ENCODE assay signal across 9 mouse cellular contexts in the genomic region with DNA sequence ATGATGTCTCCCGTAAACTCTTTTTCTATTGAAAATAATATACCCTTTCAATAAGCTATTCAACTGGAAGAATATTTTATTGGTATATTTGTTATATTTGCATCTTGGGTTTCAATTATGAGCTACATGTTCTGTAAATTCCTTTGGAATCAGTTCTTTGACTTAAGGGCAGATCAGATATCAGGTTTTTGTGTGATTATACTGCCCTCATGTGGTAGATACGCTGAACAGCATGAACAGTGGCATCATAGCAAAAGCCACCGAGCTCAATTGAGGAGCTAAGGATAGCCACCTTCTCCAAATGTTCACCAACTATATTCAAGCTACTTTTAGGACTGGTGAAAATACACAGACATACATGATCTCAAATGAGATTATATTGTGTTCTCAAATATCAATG. TPM values are rescaled to one million over a fixed set of nuclear protein-coding genes. Genes with fewer than 3 reads are reported as not detected.
DNase-seq lines count a peak whose midpoint lies in the region; ATAC-seq and TF ChIP-seq lines count a peak whose summit lies in the region.
"Had no signal": no experiment of that assay in that cellular context is flagged by ENCODE, and none has a peak within 500 bp of the region (broad histone marks: within the 10 kb centered on the region; RNA-seq: fewer than 3 reads in every experiment).

No protein-coding gene starts in this region.

- no peak overlapping the region for H3K9ac ChIP-seq in heart, adult 2 months (ENCODE audit: low read depth, low read length)
- no peak overlapping the region for H3K9ac ChIP-seq in forebrain, embryonic 13.5 days
- H3K9ac ChIP-seq: limb, embryonic 12.5 days had no signal

- H3K9me3 ChIP-seq in heart, embryonic 10.5 days, result no peaks in the 10 kb centered on the region
- no peaks in the 10 kb centered on the region for H3K9me3 ChIP-seq in forebrain, embryonic 13.5 days (replicated peaks)
- H3K9me3 ChIP-seq: limb, embryonic 12.5 days had no signal

- WGBS in heart, adult 2 months, result 37% methylated on average over 3 of the region's 3 CpGs
- WGBS in heart, embryonic 10.5 days, result 42% methylated on average over 3 of the region's 3 CpGs
- 44% methylated on average over 3 of the region's 3 CpGs for WGBS in forebrain, embryonic 13.5 days

- no peaks in the 10 kb centered on the region for H3K27me3 ChIP-seq in heart, adult 2 months (ENCODE audit: control insufficient read depth, insufficient read depth, low read length)
- no peaks in the 10 kb centered on the region for H3K27me3 ChIP-seq in heart, embryonic 10.5 days (ENCODE audit: insufficient read depth, poor library complexity, severe bottlenecking)
- H3K27me3 ChIP-seq in forebrain, embryonic 13.5 days, result no peaks in the 10 kb centered on the region
- H3K27me3 ChIP-seq: limb, embryonic 12.5 days had no signal

- no peak for TF ChIP-seq EP300 in heart, adult 2 months (IDR thresholded peaks at IDR 0.05; ENCODE audit: insufficient read depth, low read depth, low read length)

- H3K79me2 ChIP-seq in heart, adult 2 months (replicated peaks; ENCODE audit: control insufficient read depth, insufficient read depth, low read length), result no peaks in the 10 kb centered on the region

- no peak for DNase-seq in heart, adult 2 months
- no peak for DNase-seq in heart, embryonic 10.5 days (ENCODE audit: low spot score)
- DNase-seq in right cerebral cortex, postnatal 10 days (ENCODE audit: low spot score in 2 of 2), result peak; percentile 30 to 33
- no peak for DNase-seq in right cerebral cortex, postnatal 25 days
- no peak for DNase-seq in thymus, postnatal 14 days
- DNase-seq in spleen, postnatal 10 days (ENCODE audit: low spot score in 2 of 2), result no peak

- no peaks in the 10 kb centered on the region for H3K36me3 ChIP-seq in heart, adult 2 months (ENCODE audit: control insufficient read depth, insufficient read depth, low read length)
- no peaks in the 10 kb centered on the region for H3K36me3 ChIP-seq in heart, embryonic 10.5 days
- no peaks in the 10 kb centered on the region for H3K36me3 ChIP-seq in forebrain, embryonic 13.5 days (ENCODE audit: poor library complexity, severe bottlenecking)
- H3K36me3 ChIP-seq: limb, embryonic 12.5 days had no signal

- intact Hi-C loops in heart, adult 2 months (cut with DNase I), result loop anchor here (1.0 kb wide), 1 partner anchor 433 kb away; no protein-coding TSS in a partner anchor

- H3K27ac ChIP-seq in heart, adult 2 months, result no peak overlapping the region
- H3K27ac ChIP-seq in heart, embryonic 10.5 days, result no peak overlapping the region
- H3K27ac ChIP-seq in forebrain, embryonic 13.5 days, result no peak overlapping the region
- H3K27ac ChIP-seq: limb, embryonic 12.5 days had no signal

- H3K4me3 ChIP-seq in heart, adult 2 months, result no peak overlapping the region
- no peak overlapping the region for H3K4me3 ChIP-seq in heart, embryonic 10.5 days
- H3K4me3 ChIP-seq in forebrain, embryonic 13.5 days, result no peak overlapping the region
- H3K4me3 ChIP-seq: limb, embryonic 12.5 days had no signal

- H3K4me1 ChIP-seq in heart, adult 2 months (ENCODE audit: control insufficient read depth, insufficient read depth, low read length), result no peaks in the 10 kb centered on the region
- no peaks in the 10 kb centered on the region for H3K4me1 ChIP-seq in heart, embryonic 10.5 days
- H3K4me1 ChIP-seq in forebrain, embryonic 13.5 days, result no peaks in the 10 kb centered on the region
- H3K4me1 ChIP-seq: limb, embryonic 12.5 days had no signal

- ATAC-seq in forebrain, embryonic 13.5 days, result peak; percentile 87
- ATAC-seq in megakaryocyte progenitor cell, adult 5-6 weeks (replicated peaks; ENCODE audit: poor library complexity), result peak; percentile 99

- TF ChIP-seq CTCF in heart, adult 2 months (IDR thresholded peaks at IDR 0.05), result peak; percentile 79

- H3K4me2 ChIP-seq in forebrain, embryonic 13.5 days, result no peak overlapping the region
- H3K4me2 ChIP-seq: limb, embryonic 12.5 days had no signal

- TF ChIP-seq POLR2A in heart, adult 2 months (IDR thresholded peaks at IDR 0.05; ENCODE audit: insufficient read depth, low read depth, low read length), result no peak

RNA-seq across cellular contexts. Expression of a gene that starts 52.7 kb away (rescaled TPM):
- total RNA-seq in heart, adult 2 months (2021), result not detected
- polyA plus RNA-seq in heart, adult 2 months (2012; rRNA removed), result not detected in 2 replicates
- not detected in 2 replicates for polyA plus RNA-seq in heart, embryonic 10.5 days (2016; fragmentation: Nextera tagmentation; extraction: Ambion mirVana)
- polyA plus RNA-seq in forebrain, embryonic 13.5 days (2015; fragmentation: Nextera tagmentation; extraction: Ambion mirVana), result not detected in 2 replicates
- total RNA-seq in megakaryocyte progenitor cell, adult 5-6 weeks (2015), result not detected in 2 replicates
- total RNA-seq in megakaryocyte progenitor cell, adult 5-6 weeks (2017), result not detected in 2 replicates
- polyA plus RNA-seq: limb, embryonic 12.5 days had no signal

Comparison
In these comparisons a context has a peak if more than half of its experiments do, and no peak if none do; other contexts are left out.
1. DNase-seq: peak in right cerebral cortex, postnatal 10 days (2 of 2); none in heart, adult 2 months (0 of 2), heart, embryonic 10.5 days (single experiment), right cerebral cortex, postnatal 25 days (single experiment), thymus, postnatal 14 days (single experiment) and spleen, postnatal 10 days (0 of 2).